8 mouse cellular contexts compared by ENCODE assay signal in the genomic region with DNA sequence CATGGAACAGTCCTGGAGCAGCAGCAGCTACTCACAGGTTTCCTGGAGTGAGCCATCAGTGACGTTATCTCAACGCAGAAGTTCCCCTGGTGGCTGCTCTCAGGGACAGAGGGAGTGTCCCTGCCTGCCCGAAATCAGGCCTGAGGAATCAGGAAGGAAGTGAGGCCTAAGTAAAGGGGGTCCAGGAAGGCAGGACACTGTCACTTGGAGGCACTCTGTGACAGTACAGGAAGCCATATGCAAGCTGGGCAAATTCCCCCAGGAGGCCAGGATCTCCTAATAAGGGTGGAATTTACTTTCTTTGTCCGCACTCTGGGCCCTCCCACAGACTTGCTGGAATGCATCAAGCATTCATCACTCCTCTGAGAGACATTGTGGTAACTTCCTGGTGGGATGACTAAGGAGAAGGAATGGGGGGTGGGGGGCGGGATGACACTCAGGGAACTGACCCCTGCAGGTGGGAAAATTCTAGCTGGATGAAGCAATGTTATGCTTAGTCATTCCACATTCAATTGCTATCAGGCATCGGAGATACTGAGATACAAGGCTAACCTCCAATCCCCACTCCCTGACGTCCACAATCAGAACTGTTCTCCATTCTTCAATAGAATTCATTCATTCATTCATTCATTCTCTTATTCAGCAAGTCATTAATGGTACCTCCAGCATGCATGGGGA.
DNase-seq lines count a peak whose midpoint lies in the region; ATAC-seq and TF ChIP-seq lines count a peak whose summit lies in the region.

No protein-coding gene starts in this region.

- H3K4me2 ChIP-seq in forebrain, postnatal 0 days (ENCODE audit: low read depth): no peak overlapping the region
- no peak overlapping the region for H3K4me2 ChIP-seq in embryonic facial prominence, embryonic 11.5 days (ENCODE audit: low read depth, low read length)
- H3K4me2 ChIP-seq in hindbrain, embryonic 11.5 days (replicated peaks; ENCODE audit: low read depth, low read length): no peak overlapping the region
- no peak overlapping the region for H3K4me2 ChIP-seq in neural tube, embryonic 11.5 days (ENCODE audit: low read depth)

- no peak overlapping the region for H3K9ac ChIP-seq in forebrain, postnatal 0 days
- H3K9ac ChIP-seq in embryonic facial prominence, embryonic 11.5 days (replicated peaks; ENCODE audit: low read length): no peak overlapping the region
- H3K9ac ChIP-seq in hindbrain, embryonic 11.5 days (ENCODE audit: low read depth, low read length): no peak overlapping the region
- H3K9ac ChIP-seq in neural tube, embryonic 11.5 days (ENCODE audit: low read length): no peak overlapping the region

- H3K9me3 ChIP-seq in forebrain, embryonic 10.5 days: no peaks in the 10 kb centered on the region
- no peaks in the 10 kb centered on the region for H3K9me3 ChIP-seq in forebrain, postnatal 0 days (ENCODE audit: low read length)
- no peaks in the 10 kb centered on the region for H3K9me3 ChIP-seq in embryonic facial prominence, embryonic 11.5 days (replicated peaks; ENCODE audit: control insufficient read depth, low read length)
- H3K9me3 ChIP-seq in hindbrain, embryonic 11.5 days (ENCODE audit: control insufficient read depth, low read length): no peaks in the 10 kb centered on the region
- no peaks in the 10 kb centered on the region for H3K9me3 ChIP-seq in neural tube, embryonic 11.5 days (ENCODE audit: control insufficient read depth, low read length)

- peaks cover 44% of the 10 kb centered on the region for H3K4me1 ChIP-seq in forebrain, embryonic 10.5 days
- peaks cover 8% of the 10 kb centered on the region for H3K4me1 ChIP-seq in forebrain, postnatal 0 days (ENCODE audit: insufficient read depth)
- H3K4me1 ChIP-seq in embryonic facial prominence, embryonic 11.5 days (ENCODE audit: control insufficient read depth, insufficient read depth, low read length): 0 out of 2 replicates have a peak, but pooled peaks cover 2% of the 10 kb centered on the region
- H3K4me1 ChIP-seq in hindbrain, embryonic 11.5 days (replicated peaks; ENCODE audit: control insufficient read depth, insufficient read depth, low read length): peaks cover 5% of the 10 kb centered on the region; the same call in 1 of the 2 replicates
- peaks cover 16% of the 10 kb centered on the region for H3K4me1 ChIP-seq in neural tube, embryonic 11.5 days (ENCODE audit: control insufficient read depth, insufficient read depth, low read length)

- H3K36me3 ChIP-seq in forebrain, embryonic 10.5 days (replicated peaks): peaks cover 32% of the 10 kb centered on the region
- no peaks in the 10 kb centered on the region for H3K36me3 ChIP-seq in forebrain, postnatal 0 days (ENCODE audit: insufficient read depth)
- no peaks in the 10 kb centered on the region for H3K36me3 ChIP-seq in embryonic facial prominence, embryonic 11.5 days (replicated peaks; ENCODE audit: control insufficient read depth, insufficient read depth, low read depth, low read length)
- no peaks in the 10 kb centered on the region for H3K36me3 ChIP-seq in hindbrain, embryonic 11.5 days (ENCODE audit: control insufficient read depth, insufficient read depth, low read length)
- no peaks in the 10 kb centered on the region for H3K36me3 ChIP-seq in neural tube, embryonic 11.5 days (ENCODE audit: control insufficient read depth, insufficient read depth, low read length)

- no peak; the same call in 1 of the 2 replicates for TF ChIP-seq CTCF in forebrain, postnatal 0 days (IDR thresholded peaks at IDR 0.05; ENCODE audit: low read depth)

- H3K27me3 ChIP-seq in forebrain, embryonic 10.5 days (ENCODE audit: poor library complexity, severe bottlenecking): no peaks in the 10 kb centered on the region
- H3K27me3 ChIP-seq in forebrain, postnatal 0 days (ENCODE audit: insufficient read depth, low read length): no peaks in the 10 kb centered on the region
- H3K27me3 ChIP-seq in embryonic facial prominence, embryonic 11.5 days (ENCODE audit: control insufficient read depth, insufficient read depth, low read length): no peaks in the 10 kb centered on the region
- no peaks in the 10 kb centered on the region for H3K27me3 ChIP-seq in hindbrain, embryonic 11.5 days (ENCODE audit: control insufficient read depth, insufficient read depth, low read length)
- no peaks in the 10 kb centered on the region for H3K27me3 ChIP-seq in neural tube, embryonic 11.5 days (ENCODE audit: control insufficient read depth, insufficient read depth, low read length)

- peak; percentile 41 for DNase-seq in forebrain, embryonic 10.5 days (ENCODE audit: extremely low spot score, low spot score)
- no peak for DNase-seq in forebrain, postnatal 0 days
- peak; percentile 62 for DNase-seq in embryonic facial prominence, embryonic 11.5 days (ENCODE audit: low spot score)
- peak; percentile 48 for DNase-seq in hindbrain, embryonic 11.5 days (ENCODE audit: low spot score)
- peak; percentile 45 for DNase-seq in liver
- peak; percentile 58 for DNase-seq in neural tube, embryonic 11.5 days (ENCODE audit: low spot score)
- no peak for DNase-seq in thymus, postnatal 0 days (ENCODE audit: low spot score)

- no peak overlapping the region for H3K4me3 ChIP-seq in forebrain, embryonic 10.5 days
- no peak overlapping the region for H3K4me3 ChIP-seq in forebrain, postnatal 0 days (ENCODE audit: low read depth, low read length)
- H3K4me3 ChIP-seq in embryonic facial prominence, embryonic 11.5 days (ENCODE audit: low read depth, low read length): no peak overlapping the region
- no peak overlapping the region for H3K4me3 ChIP-seq in hindbrain, embryonic 11.5 days (ENCODE audit: low read depth, low read length)
- no peak overlapping the region for H3K4me3 ChIP-seq in neural tube, embryonic 11.5 days (ENCODE audit: low read depth, low read length)

- peak overlapping the region; percentile 82 for H3K27ac ChIP-seq in forebrain, embryonic 10.5 days
- no peak overlapping the region; the same call in 1 of the 2 replicates for H3K27ac ChIP-seq in forebrain, postnatal 0 days (ENCODE audit: low read depth, low read length)
- no peak overlapping the region for H3K27ac ChIP-seq in embryonic facial prominence, embryonic 11.5 days (replicated peaks; ENCODE audit: low read depth, low read length)
- peak overlapping the region; percentile 58; the same call in 1 of the 2 replicates for H3K27ac ChIP-seq in hindbrain, embryonic 11.5 days (ENCODE audit: low read depth, low read length)
- 0 out of 2 replicates have a peak overlapping the region, but pooled peaks have one; percentile 1 for H3K27ac ChIP-seq in neural tube, embryonic 11.5 days (ENCODE audit: low read depth, low read length)

- ATAC-seq in forebrain, postnatal 0 days: no peak
- ATAC-seq in embryonic facial prominence, embryonic 11.5 days (replicated peaks; ENCODE audit: insufficient number of reproducible peaks, low FRiP score, low TSS enrichment, low read depth): peak; percentile 20; the same call in 1 of the 2 replicates
- ATAC-seq in hindbrain, embryonic 11.5 days (ENCODE audit: low FRiP score): peak; percentile 59
- ATAC-seq in neural tube, embryonic 11.5 days (ENCODE audit: insufficient read depth, low FRiP score, low TSS enrichment): peak; percentile 45; the same call in 1 of the 2 replicates
- ATAC-seq in activated CD4-positive, CD25-positive, alpha-beta regulatory T cell, adult 4 months: no peak

- WGBS in forebrain, embryonic 10.5 days: 30% methylated on average over 7 of the region's 7 CpGs
- WGBS in forebrain, postnatal 0 days: 35% methylated on average over 7 of the region's 7 CpGs
- 22% methylated on average over 7 of the region's 7 CpGs for WGBS in embryonic facial prominence, embryonic 11.5 days
- WGBS in hindbrain, embryonic 11.5 days: 16% methylated on average over 7 of the region's 7 CpGs
- 19% methylated on average over 7 of the region's 7 CpGs for WGBS in neural tube, embryonic 11.5 days

Comparison
In these comparisons a context has a peak if more than half of its experiments do, and no peak if none do; other contexts are left out.
1. DNase-seq: peak in forebrain, embryonic 10.5 days (single experiment), embryonic facial prominence, embryonic 11.5 days (single experiment), hindbrain, embryonic 11.5 days (single experiment), liver (single experiment) and neural tube, embryonic 11.5 days (single experiment); none in forebrain, postnatal 0 days (single experiment) and thymus, postnatal 0 days (single experiment).
2. H3K27ac ChIP-seq: peak in forebrain, embryonic 10.5 days (single experiment), hindbrain, embryonic 11.5 days (single experiment) and neural tube, embryonic 11.5 days (single experiment); none in forebrain, postnatal 0 days (single experiment) and embryonic facial prominence, embryonic 11.5 days (single experiment).
3. ATAC-seq: peak in embryonic facial prominence, embryonic 11.5 days (single experiment), hindbrain, embryonic 11.5 days (single experiment) and neural tube, embryonic 11.5 days (single experiment); none in forebrain, postnatal 0 days (single experiment) and activated CD4-positive, CD25-positive, alpha-beta regulatory T cell, adult 4 months (single experiment).